Mouse (Mus musculus) activated CD4-positive, CD25-positive, alpha-beta regulatory T cell (primary cell): ENCODE data around the gene Ildr1. TPM values are rescaled to one million over a fixed set of nuclear protein-coding genes. Genes with fewer than 3 reads are reported as not detected.

Experiments
- polyA plus RNA-seq, 2 experiments: library from polyadenylated mRNA; unstranded; fragments of 100-300 nt; shearing (Covaris generic); gene quantifications; one replicate each; pipeline ENCODE4 v1.2.1; 2017

Gene Ildr1
- 10 to 100 TPM in 1 of 2 experiments, 1 to 10 TPM in 1; 8.3 to 13.6 TPM for polyA plus RNA-seq

GRCm38 (mm10) chr16:36693818-36694413 lies at the start of gene Ildr1:
TSS of gene Ildr1 (plus strand) at chr16:36693978.

DNA sequence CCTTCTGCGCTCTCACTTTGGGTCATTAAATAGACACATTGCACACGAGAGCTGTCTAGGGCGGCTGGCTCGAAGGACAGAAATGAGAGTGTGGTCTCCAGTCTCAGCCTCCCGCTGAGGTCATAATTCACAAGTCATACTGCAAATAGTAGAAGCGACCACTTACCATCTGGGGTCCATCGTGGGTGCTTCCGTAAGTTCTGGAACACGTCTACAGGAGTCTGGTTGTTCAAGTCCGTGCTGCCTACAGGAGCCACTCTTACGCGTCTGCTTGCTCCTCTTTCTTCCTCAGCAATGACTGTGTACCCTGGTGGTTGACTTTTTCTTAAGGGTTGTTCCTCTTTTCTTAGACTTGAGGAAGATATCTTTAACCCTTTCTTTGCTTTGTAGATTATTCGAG lies 28.0 kb upstream of the Ildr1 start, which contains the start of gene Cd86:
Gene Cd86, minus strand, starts transcription at position 300 of the 400 bp plus-strand sequence.

Other genes starting within 250 kb of the Ildr1 start
- gene Stfa3, start 238.6 kb upstream of the Ildr1 start, polyA plus RNA-seq = not detected
- gene Casr, start 131.8 kb upstream of the Ildr1 start, polyA plus RNA-seq = under 1 TPM in 1 of 2 experiments, not detected in 1; 0.36 TPM
- 10 to 100 TPM; 22.1 to 29.9 TPM for gene Cd86, start 27.9 kb upstream of the Ildr1 start, polyA plus RNA-seq
- gene Slc15a2, start 91.0 kb downstream of the Ildr1 start, polyA plus RNA-seq = 10 to 100 TPM in 1 of 2 experiments, 1 to 10 TPM in 1; 6.1 to 12.6 TPM
- gene Iqcb1, start 134.4 kb downstream of the Ildr1 start, polyA plus RNA-seq = 10 to 100 TPM in 1 of 2 experiments, 1 to 10 TPM in 1; 8.2 to 19.4 TPM
- gene Eaf2, start 181.0 kb downstream of the Ildr1 start, polyA plus RNA-seq = 1 to 10 TPM in 1 of 2 experiments, under 1 TPM in 1; 0.41 to 1.7 TPM
- gene Golgb1, start 181.2 kb downstream of the Ildr1 start, polyA plus RNA-seq = 10 to 100 TPM; 37.9 to 41.7 TPM
- gene Hcls1, start 241.0 kb downstream of the Ildr1 start, polyA plus RNA-seq = 100 to 1,000 TPM; 135 to 255 TPM